Mouse (Mus musculus) embryo, embryonic 11 days (tissue): ENCODE measurements around the gene Ass1.

Experiments
- DNase-seq: peaks from one replicate; pipeline ENCODE4 v3.0.0-alpha.2; 2015

Gene Ass1

GRCm38 (mm10) chr2:31458989-31459936 is 10.7 kb upstream of the Ass1 start:
- no peak for DNase-seq

DNA sequence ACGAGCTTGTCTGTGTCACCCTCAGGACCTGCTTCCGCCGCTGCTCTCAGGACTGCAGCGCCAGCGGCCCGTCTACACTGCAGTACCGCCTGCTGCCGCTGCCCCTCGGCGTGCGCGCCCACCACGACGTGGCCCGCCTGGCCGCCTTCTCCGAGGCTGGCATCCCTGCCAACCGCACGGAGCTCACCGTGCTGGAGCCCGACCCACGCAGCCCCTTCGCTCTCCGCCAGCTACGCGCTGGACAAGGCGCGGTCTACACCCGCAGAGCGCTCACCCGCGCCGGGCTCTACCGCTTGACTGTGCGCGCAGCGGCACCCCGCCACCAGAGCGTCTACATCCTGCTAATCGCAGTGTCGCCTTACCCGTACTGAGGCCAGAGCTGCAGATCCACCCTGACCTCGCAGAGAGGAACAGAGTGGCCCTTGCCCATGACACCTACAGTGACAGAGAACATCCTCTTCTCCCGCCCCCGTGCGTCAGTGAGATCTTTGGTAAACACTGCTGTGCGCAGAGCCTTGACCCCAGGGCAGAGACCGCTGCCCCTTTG is 9.9 kb upstream of the Ass1 start:
- peak; percentile 81 for DNase-seq

- DNase-seq: no peak
These were observed 9.1 kb upstream of the Ass1 start for GRCm38 (mm10) chr2:31460920-31461319.

DNA sequence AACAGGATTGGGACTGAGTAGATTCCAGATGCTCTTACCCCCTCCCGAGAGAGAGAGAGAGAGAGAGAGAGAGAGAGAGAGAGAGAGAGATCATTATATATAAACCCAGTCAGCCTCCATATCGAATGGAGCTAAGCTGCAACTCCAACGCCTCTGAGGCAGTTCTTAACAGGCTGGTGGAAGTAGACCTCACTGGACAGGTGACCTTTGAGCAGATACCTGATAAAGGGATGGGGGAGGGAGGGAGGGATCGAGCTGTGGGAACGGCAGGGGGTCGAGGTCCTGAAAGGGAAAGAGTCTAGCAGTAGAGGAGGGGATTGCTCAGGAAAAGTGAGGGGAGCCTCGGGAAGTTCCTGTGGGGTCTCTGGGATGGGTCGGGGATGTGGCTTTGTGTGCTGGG is 8.0 kb upstream of the Ass1 start:
- DNase-seq: no peak

DNA sequence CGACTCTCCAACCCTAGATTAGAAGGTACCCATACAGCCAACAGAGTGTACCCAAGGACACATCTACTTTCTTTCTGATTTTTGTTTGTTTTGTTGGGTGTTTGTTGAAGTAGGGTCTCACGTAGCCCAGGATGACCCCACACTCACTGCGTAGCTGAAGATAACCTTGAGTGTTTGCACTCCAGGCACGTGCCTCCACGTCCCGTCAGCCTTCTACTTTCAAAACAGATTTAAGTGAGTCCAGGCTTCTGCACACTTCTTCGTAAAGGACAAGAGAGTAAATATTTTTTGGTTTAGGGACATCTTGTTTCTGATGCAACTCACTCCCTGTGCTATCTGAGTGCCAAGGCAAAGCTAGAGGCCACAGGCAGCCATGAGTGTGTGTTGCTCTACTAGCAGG is 6.8 kb upstream of the Ass1 start:
- no peak for DNase-seq

GRCm38 (mm10) chr2:31463696-31464528 is 6.1 kb upstream of the Ass1 start:
- DNase-seq: no peak

DNA sequence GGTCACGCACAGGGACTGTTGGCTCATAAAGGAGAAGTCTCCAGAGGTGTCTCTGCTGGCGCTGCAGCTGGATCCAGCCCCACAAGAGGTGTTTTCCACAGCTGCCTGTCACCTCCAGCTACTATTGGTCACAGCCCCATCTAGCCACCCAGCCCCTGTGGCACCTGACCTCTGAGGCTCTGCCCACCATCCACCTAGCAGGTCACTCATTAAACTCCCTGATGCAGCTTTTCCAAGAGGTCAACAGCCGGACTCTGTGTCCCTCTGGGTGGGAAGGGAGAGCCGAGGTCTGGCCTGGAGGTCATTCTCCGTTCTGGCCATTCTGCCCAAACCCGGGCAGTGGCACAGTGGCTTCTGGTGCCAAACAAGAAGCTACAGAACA is 5.5 kb upstream of the Ass1 start:
- DNase-seq: no peak

GRCm38 (mm10) chr2:31467457-31467856 is 2.5 kb upstream of the Ass1 start:
- DNase-seq: no peak

- DNase-seq: no peak
These were observed 1.1 kb upstream of the Ass1 start for GRCm38 (mm10) chr2:31468857-31469256.

GRCm38 (mm10) chr2:31469480-31469879 is 527 bp upstream of the Ass1 start:
- no peak for DNase-seq

DNA sequence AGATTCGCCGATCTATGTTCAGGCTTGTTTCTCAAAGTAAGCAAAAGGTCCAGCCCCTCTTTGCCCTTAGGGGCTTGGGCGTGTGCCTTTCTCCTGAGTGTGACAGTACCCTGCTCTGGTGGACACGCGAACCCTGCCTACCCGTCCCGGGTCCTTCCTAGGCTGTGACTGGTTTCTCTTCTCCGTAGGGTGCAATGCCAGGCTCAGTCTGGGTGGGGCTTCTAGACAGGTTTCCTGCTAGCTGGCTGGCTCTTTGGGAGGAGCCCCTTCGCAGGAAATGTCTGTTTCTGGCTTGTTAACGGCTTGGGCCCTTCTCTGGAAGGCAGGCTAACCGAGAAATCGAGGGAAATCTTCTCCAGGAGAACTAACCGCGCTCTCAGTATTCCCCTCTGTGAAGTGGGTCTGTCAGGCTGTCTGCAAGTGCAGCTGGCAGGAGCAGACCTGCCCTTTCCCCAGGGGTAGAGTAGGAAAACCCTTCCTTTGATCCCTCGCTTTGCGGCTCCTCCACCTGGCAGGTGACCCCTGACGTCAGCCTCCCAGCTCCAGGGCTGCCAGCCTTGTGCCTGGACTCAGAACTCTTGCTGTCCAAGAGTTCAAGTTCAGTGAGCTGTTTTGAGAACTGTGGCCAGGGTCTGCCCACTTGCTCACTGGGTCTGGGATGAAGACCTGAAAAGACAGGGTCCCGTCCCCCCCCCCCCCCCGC is 827 bp downstream of the Ass1 start:
- no peak for DNase-seq

DNA sequence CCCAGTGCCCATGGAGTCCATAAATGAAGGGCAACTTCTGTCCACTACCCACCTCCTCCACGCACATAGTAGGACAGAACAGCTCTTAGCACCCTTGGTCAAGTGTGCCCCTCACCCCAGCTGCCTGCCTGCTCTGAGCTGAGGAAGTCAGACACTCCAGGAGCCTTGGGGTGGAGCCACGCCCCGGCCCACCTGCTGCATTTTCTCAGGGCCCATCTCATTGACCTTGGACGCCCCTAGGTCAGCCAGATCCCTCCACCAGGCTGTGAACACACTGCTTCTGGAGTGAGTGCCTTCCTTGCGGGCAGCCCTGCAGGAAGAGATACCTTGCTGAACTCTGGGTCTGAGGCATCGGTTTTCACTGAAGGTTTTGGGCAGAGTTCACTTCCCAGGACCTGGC is 1.6 kb downstream of the Ass1 start:
- DNase-seq: no peak

DNA sequence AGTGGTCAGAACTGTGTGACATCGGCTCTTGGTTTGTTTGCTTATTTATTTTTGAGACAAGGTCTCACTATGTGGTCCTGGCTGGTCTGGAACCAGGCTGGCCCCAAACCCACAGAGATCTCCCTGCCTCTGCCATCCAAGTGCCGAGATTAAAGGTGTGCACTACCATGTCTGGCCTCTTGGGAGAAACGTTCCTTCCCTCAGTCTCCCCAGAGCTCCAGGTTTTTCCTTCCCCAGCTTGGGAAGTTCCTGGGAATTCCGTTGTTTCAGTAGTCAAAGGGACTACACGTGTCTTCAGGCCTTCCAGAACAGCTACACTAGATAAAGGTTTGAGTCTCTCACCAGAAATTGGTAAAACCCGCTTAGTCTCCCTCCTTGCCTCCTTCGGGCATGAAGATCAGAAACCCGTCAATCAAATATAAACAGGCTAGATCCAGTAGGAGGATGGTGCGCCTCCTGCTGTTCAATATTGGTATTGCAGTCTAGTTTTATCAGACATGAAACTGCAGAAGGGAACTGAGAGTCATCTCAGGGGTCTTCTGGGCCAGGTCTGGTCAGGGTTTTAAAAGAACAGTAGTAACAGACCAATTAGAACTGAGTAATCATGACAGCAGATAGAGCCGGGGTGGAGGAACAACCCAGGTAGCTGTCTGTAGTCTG is 2.5 kb downstream of the Ass1 start:
- DNase-seq: peak; percentile 66

GRCm38 (mm10) chr2:31473941-31474340 is 3.9 kb downstream of the Ass1 start:
- DNase-seq: no peak

DNA sequence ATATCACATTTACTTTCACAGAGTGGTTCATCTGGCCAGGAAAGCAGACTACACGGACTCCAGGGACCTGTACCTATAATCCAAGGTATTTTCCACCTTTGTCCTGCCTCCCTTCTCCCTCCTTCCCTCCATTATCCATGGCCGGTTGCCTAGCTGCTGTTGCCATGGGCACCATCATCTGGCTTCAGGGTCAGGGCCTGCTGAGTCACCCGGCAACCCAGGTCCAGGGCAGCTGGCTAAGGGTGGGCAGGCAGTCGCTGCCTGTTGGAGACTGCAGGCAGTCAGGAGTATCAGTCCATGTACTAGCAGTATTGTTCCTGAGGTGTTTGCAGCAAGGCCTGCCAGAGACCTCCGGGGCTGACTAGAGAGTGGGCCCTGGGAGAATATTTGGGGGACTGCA is 4.7 kb downstream of the Ass1 start:
- no peak for DNase-seq

DNA sequence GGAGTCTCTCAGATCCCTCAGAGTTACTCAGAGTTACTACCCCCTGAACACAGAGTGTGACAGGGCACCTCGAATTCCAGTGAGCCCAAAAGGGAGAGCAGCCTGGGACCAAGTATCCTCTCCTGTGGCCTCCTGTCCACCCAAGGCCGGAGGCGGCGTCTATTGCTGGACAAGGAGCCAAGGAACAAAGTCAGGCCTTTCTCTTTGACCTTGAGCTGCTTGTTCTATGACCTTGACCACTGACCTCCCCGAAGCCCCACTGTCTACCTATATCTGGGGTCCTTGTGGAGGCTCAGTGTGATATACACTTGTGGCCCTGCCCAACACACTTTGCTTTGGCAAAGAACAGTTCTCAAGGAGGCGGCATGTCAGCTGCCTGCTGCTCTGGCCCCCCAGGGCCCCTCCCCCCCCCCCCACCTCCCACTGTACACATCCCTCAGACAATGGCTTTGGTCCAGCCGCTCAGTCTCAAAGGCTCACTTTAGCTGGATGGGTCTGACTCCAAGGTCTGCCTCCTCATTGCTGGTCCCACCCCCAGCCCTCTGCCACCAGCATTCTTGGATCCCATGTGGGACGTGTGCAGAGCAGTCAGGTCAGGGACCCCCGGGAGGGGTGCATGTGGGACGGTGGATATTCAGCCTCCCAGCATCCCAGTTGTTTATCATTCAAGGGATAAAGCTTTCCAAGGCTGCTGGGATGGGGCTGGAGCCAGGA is 6.3 kb downstream of the Ass1 start:
- DNase-seq: no peak

DNA sequence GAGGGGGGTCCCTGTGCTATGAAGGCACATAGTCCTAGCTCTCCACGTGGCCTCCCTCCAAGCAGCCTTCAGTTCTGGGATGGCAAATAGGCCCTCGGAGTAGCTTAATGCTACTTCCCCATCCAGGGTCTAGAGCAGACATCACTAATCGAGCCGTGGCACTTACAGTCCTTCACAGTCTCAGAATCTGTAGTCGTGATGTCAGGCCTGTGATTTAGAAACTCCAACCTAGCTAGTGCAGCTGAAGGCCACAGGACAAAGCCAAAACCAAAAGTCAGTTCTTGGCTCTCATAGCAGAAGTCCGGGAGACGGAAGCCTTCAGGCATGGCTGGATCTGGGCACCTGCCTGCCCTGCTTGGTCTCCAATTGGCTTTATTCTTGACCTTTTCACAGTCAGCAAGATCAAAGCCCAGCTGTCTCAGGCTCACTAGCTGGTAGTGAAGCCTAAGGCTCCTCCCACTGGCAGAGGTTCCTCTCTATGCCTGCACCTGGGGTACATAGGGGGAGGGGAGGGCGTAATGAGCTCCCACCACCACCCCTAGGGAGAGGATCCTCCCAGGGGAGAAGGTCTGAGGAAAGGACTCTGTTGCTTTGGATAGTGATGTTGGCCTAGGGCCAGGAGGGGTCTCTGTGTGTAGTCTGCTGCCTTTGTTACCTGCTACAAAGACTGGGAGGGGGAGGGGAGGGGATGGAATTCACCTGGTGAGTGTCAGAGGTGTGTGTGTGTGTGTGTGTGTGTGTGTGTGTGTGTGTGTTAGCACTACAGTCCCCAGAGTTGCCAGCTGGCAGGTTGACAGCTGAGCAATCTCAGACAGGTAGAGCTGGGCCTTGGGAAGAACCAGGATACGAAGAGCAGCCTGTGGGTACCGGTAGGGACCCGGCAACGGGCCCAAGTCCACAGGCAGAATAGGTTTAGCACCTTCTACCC is 7.5 kb downstream of the Ass1 start:
- DNase-seq: no peak

- peak; percentile 91 for DNase-seq
These were observed 13.0 kb downstream of the Ass1 start for GRCm38 (mm10) chr2:31482914-31483575.

- DNase-seq: peak; percentile 90
These were observed 14.2 kb downstream of the Ass1 start for GRCm38 (mm10) chr2:31484187-31484586.

GRCm38 (mm10) chr2:31489166-31489565 is 19.2 kb downstream of the Ass1 start:
- DNase-seq: no peak
